Mouse (Mus musculus) cerebellum, adult 11-12 months (tissue): ENCODE data around the gene Emsy.

ENCODE experiments used
- DNase-seq: peaks from one replicate; pipeline ENCODE4 v3.0.0; 2022

Gene Emsy

GRCm38 (mm10) chr7:98667956-98668746 is 11.6 kb upstream of the Emsy start:
- DNase-seq = no peak

GRCm38 (mm10) chr7:98665726-98666125 is 9.1 kb upstream of the Emsy start:
- no peak for DNase-seq

- no peak for DNase-seq
Observed at GRCm38 (mm10) chr7:98665166-98665565, 8.6 kb upstream of the Emsy start.

GRCm38 (mm10) chr7:98655681-98656530 is 677 bp downstream of the Emsy start:
- peak; percentile 83 for DNase-seq

GRCm38 (mm10) chr7:98651651-98652050 is 4.9 kb downstream of the Emsy start:
- no peak for DNase-seq

- no peak for DNase-seq
Observed at GRCm38 (mm10) chr7:98644238-98644637, 12.3 kb downstream of the Emsy start.

- no peak for DNase-seq
Observed at GRCm38 (mm10) chr7:98636607-98637006, 20.0 kb downstream of the Emsy start.

GRCm38 (mm10) chr7:98633032-98633431 is 23.6 kb downstream of the Emsy start:
- DNase-seq = no peak

- no peak for DNase-seq
Observed at GRCm38 (mm10) chr7:98629947-98630346, 26.6 kb downstream of the Emsy start.

GRCm38 (mm10) chr7:98617739-98618138 is 38.8 kb downstream of the Emsy start:
- DNase-seq = no peak

- no peak for DNase-seq
Observed at GRCm38 (mm10) chr7:98612936-98613335, 43.6 kb downstream of the Emsy start.

GRCm38 (mm10) chr7:98608520-98608919 is 48.1 kb downstream of the Emsy start:
- no peak for DNase-seq

- DNase-seq = no peak
Observed at GRCm38 (mm10) chr7:98607158-98607557, 49.4 kb downstream of the Emsy start.

- no peak for DNase-seq
Observed at GRCm38 (mm10) chr7:98601715-98602114, 54.9 kb downstream of the Emsy start.

GRCm38 (mm10) chr7:98597402-98597801 is 59.2 kb downstream of the Emsy start:
- DNase-seq = no peak

GRCm38 (mm10) chr7:98594731-98595130 is 61.9 kb downstream of the Emsy start:
- DNase-seq = no peak

- DNase-seq = peak; percentile 49
Observed at GRCm38 (mm10) chr7:98593276-98593675, 63.3 kb downstream of the Emsy start.

GRCm38 (mm10) chr7:98589028-98589427 is 67.6 kb downstream of the Emsy start:
- no peak for DNase-seq

- no peak for DNase-seq
Observed at GRCm38 (mm10) chr7:98586313-98586712, 70.3 kb downstream of the Emsy start.

GRCm38 (mm10) chr7:98584555-98584954 is 72.0 kb downstream of the Emsy start:
- DNase-seq = no peak

GRCm38 (mm10) chr7:98581266-98581665 is 75.3 kb downstream of the Emsy start:
- DNase-seq = no peak

- no peak for DNase-seq
Observed at GRCm38 (mm10) chr7:98580441-98580840, 76.1 kb downstream of the Emsy start.

- no peak for DNase-seq
Observed at GRCm38 (mm10) chr7:98579731-98580130, 76.9 kb downstream of the Emsy start.

GRCm38 (mm10) chr7:98577461-98577860 is 79.1 kb downstream of the Emsy start:
- no peak for DNase-seq
